Mouse (Mus musculus) kidney, postnatal 0 days (tissue): ENCODE measurements around the gene Rhbdl2. TPM values are rescaled to one million over a fixed set of nuclear protein-coding genes. Genes with fewer than 3 reads are reported as not detected.

Experiments
- ATAC-seq: fragments of 200-750 bp; cut with Nextera tagmentation; replicated peaks from 2 replicates; pipeline ENCODE4 v1.8.0; 2017; ENCODE audit warnings: low read depth, moderate number of reproducible peaks, moderate TSS enrichment, moderate library complexity; ENCODE audit not compliant: low FRiP score
- DNase-seq: peaks from one replicate; pipeline ENCODE4 v3.0.0-alpha.2; 2016; ENCODE audit warnings: low spot score
- H3K27ac ChIP-seq: fragments of 300-500 bp; sonication (generic); 2 replicates; pipeline ENCODE4 v1.5.1; 2014; ENCODE audit warnings: mild to moderate bottlenecking
- H3K27me3 ChIP-seq: fragments of 300-500 bp; sonication (generic); 2 replicates; pipeline ENCODE4 v1.6.1; 2014; ENCODE audit warnings: low read length, mixed read lengths; ENCODE audit not compliant: insufficient read depth
- H3K36me3 ChIP-seq: fragments of 300-500 bp; sonication (generic); 2 replicates; pipeline ENCODE4 v1.6.1; 2014; ENCODE audit warnings: low read length, mixed read lengths; ENCODE audit not compliant: insufficient read depth
- H3K4me1 ChIP-seq: fragments of 300-500 bp; sonication (generic); replicated peaks from 2 replicates; pipeline ENCODE4 v1.6.1; 2014; ENCODE audit warnings: antibody characterized with exemption, low read length, mixed read lengths; ENCODE audit not compliant: insufficient read depth
- H3K4me2 ChIP-seq: fragments of 300-500 bp; sonication (generic); 2 replicates; pipeline ENCODE4 v1.6.1; 2014; ENCODE audit warnings: mild to moderate bottlenecking, low read length, moderate library complexity, mixed read lengths
- H3K4me3 ChIP-seq: fragments of 300-500 bp; sonication (generic); replicated peaks from 2 replicates; pipeline ENCODE4 v1.5.1; 2014; ENCODE audit warnings: low read depth, low read length
- H3K9ac ChIP-seq: fragments of 300-500 bp; sonication (generic); 2 replicates; pipeline ENCODE4 v1.6.1; 2014; ENCODE audit warnings: low read depth, low read length
- H3K9me3 ChIP-seq: fragments of 300-500 bp; sonication (generic); replicated peaks from 2 replicates; pipeline ENCODE4 v1.6.1; 2016; ENCODE audit warnings: low read length, inconsistent platforms, mixed read lengths
- CTCF ChIP-seq: IDR thresholded peaks from 2 replicates; pipeline ENCODE4 v1.5.1; 2016; ENCODE audit warnings: antibody characterized with exemption, low read depth, mild to moderate bottlenecking, moderate library complexity
- WGBS: fragments of 180-500 bp; shearing (Covaris S2); extraction: QIAGEN DNeasy Blood & Tissue Kit; methylation state at CpG from one replicate; pipeline ENCODE4 v1.1.7; 2014; 5-methylcytosine and 5-hydroxymethylcytosine counted together
- polyA plus RNA-seq: library from polyadenylated mRNA; unstranded; fragments of >200 nt; fragmentation: Nextera tagmentation; extraction: Ambion mirVana; gene quantifications from 2 replicates; pipeline ENCODE4 v1.2.1, GENCODE M21; 2015

Gene Rhbdl2
- polyA plus RNA-seq, 1 experiment from 2014 or later, result 5.9 TPM

DNA sequence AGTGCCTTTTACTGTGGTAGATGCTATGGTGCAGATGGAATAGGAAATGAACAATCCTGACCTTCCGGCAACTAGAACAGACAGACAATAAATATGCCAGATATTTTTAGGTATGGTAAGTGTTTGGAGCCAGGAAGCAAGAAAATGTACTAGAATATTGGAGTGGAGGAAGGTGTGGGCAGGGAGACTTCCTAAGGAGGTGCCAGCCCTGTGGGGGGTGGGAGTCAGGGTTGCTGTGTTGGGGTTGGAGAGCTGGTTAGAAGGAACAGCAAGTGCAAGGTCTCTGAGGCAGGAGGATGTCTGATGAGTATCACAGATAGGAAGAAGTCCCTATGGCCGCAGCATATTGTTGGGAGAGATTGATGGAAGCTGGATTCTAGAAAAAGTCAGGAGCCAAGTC lies 5.0 kb downstream of the Rhbdl2 start:
- peak; percentile 36 for DNase-seq
- ATAC-seq, result no peak
- Histone ChIP-seq H3K4me3 (no peak overlapping the region), H3K4me2 (no peak overlapping the region), H3K27ac (no peak overlapping the region), H3K36me3 (no peaks in the 10 kb centered on the region), H3K27me3 (no peaks in the 10 kb centered on the region), H3K9me3 (no peaks in the 10 kb centered on the region), H3K9ac (no peak overlapping the region), H3K4me1 (no peaks in the 10 kb centered on the region)
- 60% methylated on average over 2 of the region's 2 CpGs for WGBS
- TF ChIP-seq CTCF, result no peak

DNA sequence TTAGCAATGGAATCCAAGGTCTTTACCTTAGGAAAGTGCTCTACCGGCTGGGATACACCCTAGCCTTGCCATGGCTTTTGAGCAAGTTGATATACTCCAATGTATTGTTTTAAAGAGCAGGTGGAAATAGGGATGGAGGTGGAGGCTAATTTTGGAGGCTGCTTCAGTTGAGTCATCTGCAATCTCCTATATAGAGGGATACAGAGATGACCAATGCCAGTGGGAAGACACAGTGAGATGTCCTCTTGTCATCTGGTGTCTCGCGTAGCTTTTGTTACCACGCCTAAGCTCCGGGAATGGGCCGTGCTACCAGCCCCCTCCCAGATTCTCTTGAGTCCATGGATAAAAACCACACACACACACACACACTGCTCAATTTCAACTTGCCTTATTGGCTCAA lies 5.5 kb downstream of the Rhbdl2 start:
- Histone ChIP-seq H3K4me3 (no peak overlapping the region), H3K9ac (no peak overlapping the region), H3K27me3 (no peaks in the 10 kb centered on the region), H3K4me2 (no peak overlapping the region), H3K27ac (no peak overlapping the region), H3K36me3 (no peaks in the 10 kb centered on the region), H3K4me1 (no peaks in the 10 kb centered on the region), H3K9me3 (no peaks in the 10 kb centered on the region)
- ATAC-seq (no peak), DNase-seq (no peak)
- 93% methylated on average over 6 of the region's 6 CpGs for WGBS
- no peak for TF ChIP-seq CTCF

DNA sequence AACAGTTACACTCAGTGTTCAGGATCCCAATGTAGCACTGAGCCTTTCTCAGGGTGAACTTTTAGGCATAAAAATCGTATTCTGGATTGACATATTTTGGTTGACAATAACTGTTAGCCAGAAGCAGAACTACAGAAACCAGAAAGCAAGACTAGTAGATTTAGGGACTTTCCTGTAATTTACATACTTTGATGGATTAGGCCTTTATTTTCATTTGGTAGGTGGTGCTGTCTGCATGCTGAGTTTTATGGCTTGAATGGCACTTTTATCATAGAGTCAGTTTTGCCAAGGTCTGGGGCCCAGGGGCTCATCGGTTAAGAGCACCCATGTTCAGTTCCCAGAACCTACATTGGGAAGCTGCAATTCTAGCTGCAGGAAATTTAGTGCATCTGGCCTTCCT lies 7.4 kb downstream of the Rhbdl2 start:
- H3K27me3 ChIP-seq, result no peaks in the 10 kb centered on the region
- H3K4me2 ChIP-seq, result no peak overlapping the region
- H3K36me3 ChIP-seq, result no peaks in the 10 kb centered on the region
- no peak overlapping the region for H3K27ac ChIP-seq
- no peaks in the 10 kb centered on the region for H3K9me3 ChIP-seq
- DNase-seq (no peak), ATAC-seq (no peak)
- no peak overlapping the region for H3K9ac ChIP-seq
- H3K4me3 ChIP-seq, result no peak overlapping the region
- no peak for TF ChIP-seq CTCF
- WGBS, result 55% methylated on average over 2 of the region's 2 CpGs
- no peaks in the 10 kb centered on the region for H3K4me1 ChIP-seq

DNA sequence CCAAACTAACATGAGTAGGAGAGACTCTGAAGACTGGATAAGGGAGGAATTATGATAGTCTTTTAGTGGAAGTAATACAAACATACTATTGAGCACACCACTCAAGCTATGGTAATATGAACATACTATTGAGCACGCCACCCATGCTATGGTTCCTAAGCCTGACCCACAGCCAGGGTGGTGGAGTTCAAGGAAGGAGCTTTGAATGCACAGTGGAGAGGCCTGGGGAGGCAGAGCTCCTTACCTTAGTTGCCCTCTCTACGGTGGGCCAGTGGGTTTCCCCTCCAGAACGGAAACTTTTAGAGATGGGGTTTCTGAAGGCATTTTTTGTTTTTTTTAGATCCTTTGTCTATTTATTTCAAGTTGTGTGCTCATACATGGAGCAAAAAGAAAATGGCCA lies 9.7 kb downstream of the Rhbdl2 start:
- no peak for DNase-seq
- TF ChIP-seq CTCF, result no peak

DNA sequence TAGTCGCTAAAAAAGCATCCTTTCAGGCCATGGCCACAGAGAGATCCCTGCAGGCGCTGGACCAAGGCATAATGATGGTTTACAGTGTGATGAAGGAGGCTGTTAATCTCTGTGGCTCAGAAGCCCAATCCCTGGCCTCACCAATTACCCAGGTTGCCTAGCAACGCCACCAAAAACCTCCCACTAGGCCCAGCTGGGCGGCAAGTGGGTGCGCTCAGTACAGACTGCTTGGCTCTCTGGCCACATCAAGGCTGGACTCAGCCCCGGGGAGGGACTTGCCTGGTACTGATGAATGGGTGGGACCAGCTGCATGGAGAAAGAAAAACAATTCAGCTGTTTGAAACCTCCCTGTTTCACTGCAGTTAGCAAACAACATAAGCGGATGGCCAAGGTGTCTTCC lies 10.2 kb downstream of the Rhbdl2 start:
- H3K9ac ChIP-seq, result no peak overlapping the region
- no peaks in the 10 kb centered on the region for H3K4me1 ChIP-seq
- no peaks in the 10 kb centered on the region for H3K27me3 ChIP-seq
- DNase-seq (no peak), ATAC-seq (no peak)
- H3K27ac ChIP-seq, result no peak overlapping the region
- H3K9me3 ChIP-seq, result no peaks in the 10 kb centered on the region
- 34% methylated on average over 7 of the region's 7 CpGs for WGBS
- no peak overlapping the region for H3K4me3 ChIP-seq
- H3K4me2 ChIP-seq, result no peak overlapping the region
- TF ChIP-seq CTCF, result no peak
- no peaks in the 10 kb centered on the region for H3K36me3 ChIP-seq

More for the DNA sequence above, 9.7 kb downstream of the Rhbdl2 start:
- H3K36me3 ChIP-seq, result no peaks in the 10 kb centered on the region
- H3K4me2 ChIP-seq, result no peak overlapping the region
- 82% methylated on average over 3 of the region's 3 CpGs for WGBS
- no peak overlapping the region for H3K9ac ChIP-seq
- no peak overlapping the region for H3K4me3 ChIP-seq
- ATAC-seq, result no peak
- no peaks in the 10 kb centered on the region for H3K9me3 ChIP-seq
- no peak overlapping the region for H3K27ac ChIP-seq
- no peaks in the 10 kb centered on the region for H3K27me3 ChIP-seq
- no peaks in the 10 kb centered on the region for H3K4me1 ChIP-seq

DNA sequence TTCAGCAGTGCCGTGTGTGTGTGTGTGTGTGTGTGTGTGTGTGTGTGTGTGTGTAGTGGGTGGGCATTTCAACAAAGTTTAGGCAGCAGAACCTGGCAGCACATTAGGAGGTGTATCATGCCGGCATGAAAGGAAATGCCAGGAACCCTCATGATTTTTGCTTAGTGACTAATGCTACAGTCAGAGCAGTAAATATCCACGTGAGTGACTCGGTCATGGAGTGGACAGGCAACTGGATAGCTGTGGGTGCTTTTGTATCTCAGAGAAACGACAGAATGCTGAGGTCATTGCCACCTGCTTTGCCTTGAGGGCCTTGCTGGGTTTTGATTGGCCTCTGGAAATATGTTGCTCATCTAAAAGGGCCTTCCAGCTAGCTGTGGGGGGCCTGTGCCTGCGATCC lies 16.0 kb downstream of the Rhbdl2 start:
- no peak for TF ChIP-seq CTCF
- Histone ChIP-seq H3K4me1 (no peaks in the 10 kb centered on the region), H3K9me3 (no peaks in the 10 kb centered on the region), H3K9ac (no peak overlapping the region), H3K27me3 (no peaks in the 10 kb centered on the region), H3K36me3 (no peaks in the 10 kb centered on the region), H3K4me2 (no peak overlapping the region), H3K4me3 (no peak overlapping the region), H3K27ac (no peak overlapping the region)
- WGBS, result 41% methylated on average over 6 of the region's 6 CpGs
- ATAC-seq, result no peak
- DNase-seq, result no peak

DNA sequence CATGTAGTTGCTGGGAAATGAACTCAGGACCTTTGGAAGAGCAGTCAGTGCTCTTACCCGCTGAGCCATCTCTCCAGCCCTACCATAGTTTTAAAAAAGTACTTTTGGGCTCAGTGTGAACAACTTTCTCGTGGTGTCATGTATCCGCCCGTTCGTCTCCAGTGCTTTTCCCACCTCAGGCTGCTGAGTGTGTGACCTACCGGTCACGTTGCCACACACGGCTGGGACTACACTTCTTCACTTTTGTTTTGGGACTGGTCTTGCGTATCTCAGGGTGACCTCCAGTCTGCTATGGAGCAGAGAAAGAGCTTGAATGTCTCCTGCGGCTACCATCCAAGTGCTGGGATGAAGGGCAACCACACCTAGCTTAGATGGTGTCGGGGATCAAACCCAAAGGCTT lies 20.6 kb downstream of the Rhbdl2 start:
- H3K4me2 ChIP-seq, result no peak overlapping the region
- H3K27me3 ChIP-seq, result no peaks in the 10 kb centered on the region
- no peak overlapping the region for H3K4me3 ChIP-seq
- no peak overlapping the region for H3K9ac ChIP-seq
- H3K9me3 ChIP-seq, result no peaks in the 10 kb centered on the region
- peak; percentile 62 for DNase-seq
- TF ChIP-seq CTCF, result no peak
- H3K27ac ChIP-seq, result no peak overlapping the region
- 43% methylated on average over 11 of the region's 11 CpGs for WGBS
- H3K4me1 ChIP-seq, result no peaks in the 10 kb centered on the region
- no peaks in the 10 kb centered on the region for H3K36me3 ChIP-seq
- ATAC-seq, result peak; percentile 66; the same call in 1 of the 2 replicates
